Mouse (Mus musculus) ES-Bruce4 (cell line): ENCODE measurements around the gene Cd101. TPM values are rescaled to one million over a fixed set of nuclear protein-coding genes. Genes with fewer than 3 reads are reported as not detected.

Experiments used
- H3K27ac ChIP-seq: 2 replicates; pipeline ENCODE4 v1.5.1; 2012; ENCODE audit warnings: low read length, inconsistent platforms; ENCODE audit not compliant: insufficient read depth
- H3K27me3 ChIP-seq: 2 replicates; pipeline ENCODE4 v1.6.1; 2012; ENCODE audit warnings: mild to moderate bottlenecking, low read length, inconsistent platforms; ENCODE audit not compliant: control insufficient read depth, poor library complexity, insufficient read depth, severe bottlenecking
- H3K36me3 ChIP-seq: 2 replicates; pipeline ENCODE4 v1.6.1; 2012; ENCODE audit warnings: inconsistent platforms, mild to moderate bottlenecking, low read length, moderate library complexity; ENCODE audit not compliant: control insufficient read depth, poor library complexity, insufficient read depth, severe bottlenecking
- H3K4me1 ChIP-seq: one replicate; pipeline ENCODE4 v1.8.1; 2011; ENCODE audit warnings: low read length; ENCODE audit not compliant: control insufficient read depth, insufficient read depth
- H3K4me3 ChIP-seq: 2 replicates; pipeline ENCODE4 v1.5.1; 2011; ENCODE audit warnings: low read depth, mild to moderate bottlenecking, low read length
- H3K9ac ChIP-seq: 2 replicates; pipeline ENCODE4 v1.6.1; 2012; ENCODE audit warnings: low read depth, mild to moderate bottlenecking, inconsistent platforms; ENCODE audit not compliant: poor library complexity, severe bottlenecking
- H3K9me3 ChIP-seq: replicated peaks from 2 replicates; pipeline ENCODE4 v1.6.1; 2012; ENCODE audit warnings: mild to moderate bottlenecking, low read length, inconsistent platforms; ENCODE audit not compliant: control insufficient read depth, poor library complexity, insufficient read depth, severe bottlenecking
- CTCF ChIP-seq: IDR thresholded peaks from one replicate; pipeline ENCODE4 v1.8.1; 2011; ENCODE audit warnings: low read depth, low read length
- EP300 ChIP-seq: IDR thresholded peaks from 2 replicates; pipeline ENCODE4 v1.6.1; 2011; ENCODE audit warnings: low read depth, low read length; ENCODE audit not compliant: insufficient read depth
- POLR2A ChIP-seq: IDR thresholded peaks from one replicate; pipeline ENCODE4 v1.8.1; 2011; ENCODE audit warnings: low read length; ENCODE audit not compliant: insufficient read depth
- polyA plus RNA-seq: library from polyadenylated mRNA; stranded (reverse); fragments of >200 nt; gene quantifications from 2 replicates; pipeline ENCODE4 v1.2.4, GENCODE M21; 2011; ENCODE audit warnings: low read depth; ENCODE audit not compliant: missing spikeins, insufficient read depth, insufficient read length

Cd101 gene
- polyA plus RNA-seq, 1 experiment = not detected

- Histone ChIP-seq H3K36me3 (peaks cover 65% of the 10 kb centered on the region), H3K27ac (no peak overlapping the region), H3K27me3 (no peaks in the 10 kb centered on the region), H3K4me3 (no peak overlapping the region), H3K9ac (no peak overlapping the region), H3K4me1 (no peaks in the 10 kb centered on the region), H3K9me3 (no peaks in the 10 kb centered on the region)
- TF ChIP-seq CTCF (no peak), POLR2A (no peak), EP300 (no peak)
Measured at GRCm38 (mm10) chr3:100951531-100951930, 77.8 kb downstream of the Cd101 start.

GRCm38 (mm10) chr3:100947286-100947685 is 82.1 kb downstream of the Cd101 start:
- H3K27ac ChIP-seq = no peak overlapping the region
- H3K9me3 ChIP-seq = no peaks in the 10 kb centered on the region
- TF ChIP-seq CTCF = no peak
- TF ChIP-seq POLR2A = no peak
- TF ChIP-seq EP300 = no peak
- H3K4me3 ChIP-seq = no peak overlapping the region
- no peaks in the 10 kb centered on the region for H3K27me3 ChIP-seq
- H3K36me3 ChIP-seq = peaks cover 68% of the 10 kb centered on the region
- H3K4me1 ChIP-seq = no peaks in the 10 kb centered on the region
- H3K9ac ChIP-seq = no peak overlapping the region

Other genes with a start within 250 kb of the Cd101 start
- gene Vtcn1, start 204.1 kb downstream of the Cd101 start, polyA plus RNA-seq = 0.30 TPM in 1 of 2 replicates, not detected in the other
- gene Trim45, start 107.4 kb downstream of the Cd101 start, polyA plus RNA-seq = 4.6 and 5.9 TPM in 2 replicates
- gene Ttf2, start 59.9 kb downstream of the Cd101 start, polyA plus RNA-seq = 44.3 and 47.3 TPM in 2 replicates
- gene Ptgfrn, start 80.7 kb upstream of the Cd101 start, polyA plus RNA-seq = 59.6 and 60.7 TPM in 2 replicates